Comparison of ENCODE assay signal across 12 mouse cellular contexts in the genomic region with DNA sequence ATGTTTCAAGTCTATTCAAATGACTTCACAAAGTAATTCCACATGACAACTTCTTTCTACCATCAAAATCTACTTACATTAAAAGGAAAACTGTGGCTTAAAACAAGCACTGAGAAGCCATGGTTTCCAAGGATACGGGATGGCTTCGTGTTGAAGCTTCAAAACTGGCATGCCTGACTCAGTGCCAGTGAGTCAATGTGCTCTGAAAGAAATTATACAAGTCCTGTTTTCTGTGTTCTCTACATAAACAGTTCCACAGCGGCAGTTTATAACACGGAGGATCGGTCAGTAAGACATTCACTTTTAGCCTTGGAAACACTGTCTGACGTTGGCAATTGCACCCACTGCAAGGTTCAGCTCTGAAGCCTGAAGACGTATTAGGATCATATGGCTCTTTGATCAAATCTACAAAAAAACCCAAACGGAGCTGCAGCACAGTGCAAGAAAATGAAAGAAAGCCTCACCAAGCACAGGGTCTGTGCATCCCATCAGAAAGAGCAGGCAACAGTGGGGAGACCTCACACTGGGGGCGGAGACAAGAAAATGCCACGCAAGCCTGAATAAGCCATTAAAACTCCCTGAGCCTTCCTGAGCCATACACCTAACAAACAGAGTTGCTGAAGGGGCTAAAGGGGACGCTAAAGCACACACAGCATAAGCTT.
DNase-seq lines count a peak whose midpoint lies in the region; ATAC-seq and TF ChIP-seq lines count a peak whose summit lies in the region.
"Had no signal": no experiment of that assay in that cellular context is flagged by ENCODE, and none has a peak within 500 bp of the region (broad histone marks: within the 10 kb centered on the region; RNA-seq: fewer than 3 reads in every experiment).

No protein-coding gene starts in this region.

- DNase-seq in 3T3-L1 (ENCODE audit: low read depth, low spot score), result peak; percentile 11
- peak; percentile 86 for DNase-seq in brain, adult 2 months (ENCODE audit: low read depth, low spot score)
- DNase-seq in spleen, postnatal 4 days (ENCODE audit: low spot score in 2 of 2), result no peak
- DNase-seq in heart, adult 11 months, result no peak
- DNase-seq: cerebellum, adult 2 months; kidney, adult 8-10 months had no signal

- 50% methylated on average over 11 of the region's 11 CpGs for WGBS in intestine, embryonic 15.5 days
- 60% methylated on average over 11 of the region's 11 CpGs for WGBS in intestine, postnatal 0 days
- 41% methylated on average over 11 of the region's 11 CpGs for WGBS in limb, embryonic 13.5 days
- 63% methylated on average over 11 of the region's 11 CpGs for WGBS in kidney, embryonic 16.5 days

- no peak overlapping the region for H3K27ac ChIP-seq in intestine, embryonic 15.5 days
- no peak overlapping the region for H3K27ac ChIP-seq in intestine, postnatal 0 days (ENCODE audit: low read depth, low read length)
- no peak overlapping the region for H3K27ac ChIP-seq in limb, embryonic 13.5 days
- H3K27ac ChIP-seq in kidney, embryonic 16.5 days (ENCODE audit: low read length), result no peak overlapping the region
- H3K27ac ChIP-seq: macrophage; neural tube, embryonic 12.5 days had no signal

- H3K9me3 ChIP-seq in intestine, embryonic 15.5 days, result no peaks in the 10 kb centered on the region
- no peaks in the 10 kb centered on the region for H3K9me3 ChIP-seq in intestine, postnatal 0 days (ENCODE audit: control insufficient read depth)
- no peaks in the 10 kb centered on the region for H3K9me3 ChIP-seq in limb, embryonic 13.5 days
- H3K9me3 ChIP-seq in kidney, embryonic 16.5 days (ENCODE audit: low read length), result no peaks in the 10 kb centered on the region
- H3K9me3 ChIP-seq: neural tube, embryonic 12.5 days had no signal

- TF ChIP-seq CTCF in intestine, postnatal 0 days (IDR thresholded peaks at IDR 0.05; ENCODE audit: low read depth), result no peak

- no peaks in the 10 kb centered on the region for H3K27me3 ChIP-seq in intestine, embryonic 15.5 days (replicated peaks)
- no peaks in the 10 kb centered on the region for H3K27me3 ChIP-seq in intestine, postnatal 0 days (replicated peaks; ENCODE audit: control insufficient read depth, insufficient read depth, low read length)
- 0 out of 2 replicates have a peak, but pooled peaks cover 5% of the 10 kb centered on the region for H3K27me3 ChIP-seq in limb, embryonic 13.5 days
- no peaks in the 10 kb centered on the region for H3K27me3 ChIP-seq in kidney, embryonic 16.5 days (ENCODE audit: insufficient read depth, low read length)
- H3K27me3 ChIP-seq: neural tube, embryonic 12.5 days had no signal

- H3K4me2 ChIP-seq in intestine, embryonic 15.5 days (replicated peaks), result peak overlapping the region; percentile 20; the same call in 1 of the 2 replicates
- H3K4me2 ChIP-seq in intestine, postnatal 0 days (replicated peaks; ENCODE audit: low read depth), result no peak overlapping the region
- H3K4me2 ChIP-seq in limb, embryonic 13.5 days (replicated peaks), result peak overlapping the region; percentile 35
- H3K4me2 ChIP-seq in kidney, embryonic 16.5 days (replicated peaks; ENCODE audit: low read depth, low read length), result no peak overlapping the region
- H3K4me2 ChIP-seq: neural tube, embryonic 12.5 days had no signal

- H3K4me3 ChIP-seq in intestine, embryonic 15.5 days (replicated peaks), result no peak overlapping the region
- H3K4me3 ChIP-seq in intestine, postnatal 0 days (ENCODE audit: low read depth, low read length), result no peak overlapping the region
- no peak overlapping the region for H3K4me3 ChIP-seq in limb, embryonic 13.5 days
- H3K4me3 ChIP-seq in kidney, embryonic 16.5 days (ENCODE audit: low read length), result no peak overlapping the region
- H3K4me3 ChIP-seq: neural tube, embryonic 12.5 days had no signal

- H3K9ac ChIP-seq in intestine, embryonic 15.5 days, result no peak overlapping the region
- no peak overlapping the region for H3K9ac ChIP-seq in intestine, postnatal 0 days (ENCODE audit: low read depth, low read length)
- no peak overlapping the region for H3K9ac ChIP-seq in limb, embryonic 13.5 days
- no peak overlapping the region for H3K9ac ChIP-seq in kidney, embryonic 16.5 days (replicated peaks; ENCODE audit: low read length)
- H3K9ac ChIP-seq: neural tube, embryonic 12.5 days had no signal

- no peaks in the 10 kb centered on the region for H3K36me3 ChIP-seq in intestine, embryonic 15.5 days
- H3K36me3 ChIP-seq in intestine, postnatal 0 days (ENCODE audit: control insufficient read depth, insufficient read depth), result peaks cover 7% of the 10 kb centered on the region; the same call in 1 of the 2 replicates
- no peaks in the 10 kb centered on the region for H3K36me3 ChIP-seq in limb, embryonic 13.5 days
- H3K36me3 ChIP-seq in kidney, embryonic 16.5 days (ENCODE audit: insufficient read depth, low read length), result 0 out of 2 replicates have a peak, but pooled peaks cover 3% of the 10 kb centered on the region
- H3K36me3 ChIP-seq: neural tube, embryonic 12.5 days had no signal

- ATAC-seq in intestine, embryonic 15.5 days, result no peak
- no peak for ATAC-seq in intestine, postnatal 0 days
- no peak for ATAC-seq in limb, embryonic 13.5 days (ENCODE audit: low FRiP score, low read depth)
- ATAC-seq in kidney, embryonic 16.5 days (ENCODE audit: low FRiP score, low TSS enrichment), result no peak

- H3K4me1 ChIP-seq in intestine, embryonic 15.5 days (replicated peaks), result peaks cover 9% of the 10 kb centered on the region; the same call in 1 of the 2 replicates
- no peaks in the 10 kb centered on the region for H3K4me1 ChIP-seq in intestine, postnatal 0 days (replicated peaks; ENCODE audit: control insufficient read depth, insufficient read depth, low read length)
- peaks cover 21% of the 10 kb centered on the region for H3K4me1 ChIP-seq in limb, embryonic 13.5 days
- H3K4me1 ChIP-seq in kidney, embryonic 16.5 days (ENCODE audit: insufficient read depth, low read length), result peaks cover 17% of the 10 kb centered on the region

Comparison
In these comparisons a context has a peak if more than half of its experiments do, and no peak if none do; other contexts are left out.
1. H3K4me2 ChIP-seq: peak in intestine, embryonic 15.5 days (single experiment) and limb, embryonic 13.5 days (single experiment); none in intestine, postnatal 0 days (single experiment) and kidney, embryonic 16.5 days (single experiment).
2. DNase-seq: peak in 3T3-L1 (single experiment) and brain, adult 2 months (single experiment); none in spleen, postnatal 4 days (0 of 2) and heart, adult 11 months (single experiment).